Mouse (Mus musculus): ENCODE data around the gene Tlcd1. TPM values are rescaled to one million over a fixed set of nuclear protein-coding genes. Genes with fewer than 3 reads are reported as not detected.

Gene Tlcd1
- total RNA-seq, 1 experiment: 78.6 TPM

DNA sequence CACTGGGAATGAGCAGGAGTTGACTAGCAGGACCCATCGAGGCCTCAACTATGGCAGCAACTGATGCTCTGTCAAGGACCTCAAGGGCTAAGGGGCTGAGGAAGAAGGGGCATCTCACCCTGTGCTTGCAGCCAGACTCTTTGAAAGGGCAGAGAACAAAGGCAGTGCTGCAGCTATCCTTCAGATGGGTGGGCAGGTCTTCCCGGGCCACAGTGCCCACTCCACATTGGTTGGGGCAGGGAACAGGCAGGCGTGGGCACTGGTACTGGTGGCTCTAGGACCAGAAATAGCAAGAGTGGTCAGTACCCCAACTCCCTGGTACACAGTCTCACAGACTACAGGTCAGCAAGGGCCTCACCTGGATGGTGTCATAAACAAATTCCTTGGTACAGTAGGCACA lies 15.8 kb upstream of the Tlcd1 start:
- H3K4me1 ChIP-seq (ENCODE audit: control insufficient read depth in 2 of 2, insufficient read depth in 2 of 2, low read length in 2 of 2, poor library complexity in 1 of 2): peaks cover 0 to 33% of the 10 kb centered on the region in 2 experiments; a peak in 1 of 4 replicates
- H3K9ac ChIP-seq (ENCODE audit: insufficient read depth, low read depth, low read length, poor library complexity, severe bottlenecking): no peak overlapping the region
- no peak overlapping the region for H3K27ac ChIP-seq (ENCODE audit: insufficient read depth, low read depth, low read length, poor library complexity, severe bottlenecking)
- no peaks in the 10 kb centered on the region for H3K9me3 ChIP-seq (ENCODE audit: control insufficient read depth, insufficient read depth, low read depth, low read length)
- DNase-seq (ENCODE audit: low read depth, low spot score): no peak
- no peak overlapping the region for H3K4me3 ChIP-seq (ENCODE audit: insufficient read depth in 1 of 2, low read depth in 1 of 2, low read length in 2 of 2, poor library complexity in 1 of 2, severe bottlenecking in 1 of 2)
- TF ChIP-seq ZC3H11A (IDR thresholded peaks at IDR 0.05; ENCODE audit: borderline replicate concordance, low read depth, low read length) (no peak), CHD2 (IDR thresholded peaks at IDR 0.05; ENCODE audit: low read depth, low read length) (no peak)
- peaks cover 54% of the 10 kb centered on the region for H3K36me3 ChIP-seq (ENCODE audit: control insufficient read depth, insufficient read depth, low read length, poor library complexity, severe bottlenecking)
- in situ Hi-C loops (cut with MboI; ENCODE audit: low sequenced_read_pairs in 2 of 2, unreplicated experiment in 2 of 2): no loop called here

DNA sequence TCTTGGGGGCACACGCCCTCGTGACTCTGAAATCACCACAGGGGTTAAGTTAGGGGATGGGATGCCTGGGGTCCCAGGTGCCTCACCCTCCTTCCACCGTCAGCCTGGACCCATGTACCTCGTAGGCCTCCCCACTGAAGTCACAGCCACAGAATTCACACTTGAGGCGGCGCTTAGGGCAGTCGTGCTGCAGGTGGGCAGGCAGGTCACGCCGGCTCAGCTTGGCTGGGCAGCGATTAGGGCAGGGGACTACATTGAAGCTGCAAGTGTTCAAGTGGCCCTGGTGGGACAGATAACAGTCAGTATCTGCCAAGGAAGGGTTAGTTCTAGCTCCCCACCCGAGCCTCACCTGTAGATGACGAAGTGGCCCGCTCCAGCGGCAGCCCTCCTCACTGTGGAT lies 15.3 kb upstream of the Tlcd1 start:
- Histone ChIP-seq H3K4me3 (ENCODE audit: insufficient read depth in 1 of 2, low read depth in 1 of 2, low read length in 2 of 2, poor library complexity in 1 of 2, severe bottlenecking in 1 of 2) (no peak overlapping the region), H3K36me3 (ENCODE audit: control insufficient read depth, insufficient read depth, low read length, poor library complexity, severe bottlenecking) (peaks cover 54% of the 10 kb centered on the region), H3K9ac (ENCODE audit: insufficient read depth, low read depth, low read length, poor library complexity, severe bottlenecking) (no peak overlapping the region), H3K9me3 (ENCODE audit: control insufficient read depth, insufficient read depth, low read depth, low read length) (no peaks in the 10 kb centered on the region), H3K27ac (ENCODE audit: insufficient read depth, low read depth, low read length, poor library complexity, severe bottlenecking) (no peak overlapping the region), H3K4me1 (ENCODE audit: control insufficient read depth in 2 of 2, insufficient read depth in 2 of 2, low read length in 2 of 2, poor library complexity in 1 of 2) (peaks cover 0 to 35% of the 10 kb centered on the region in 2 experiments; a peak in 2 of 4 replicates)
- in situ Hi-C loops (cut with MboI; ENCODE audit: low sequenced_read_pairs in 2 of 2, unreplicated experiment in 2 of 2): no loop called here
- TF ChIP-seq CHD2 (IDR thresholded peaks at IDR 0.05; ENCODE audit: low read depth, low read length) (no peak), ZNF384 (IDR thresholded peaks at IDR 0.05; ENCODE audit: low read depth, low read length) (no peak), ZC3H11A (IDR thresholded peaks at IDR 0.05; ENCODE audit: borderline replicate concordance, low read depth, low read length) (no peak)
- no peak for DNase-seq (ENCODE audit: low read depth, low spot score)

DNA sequence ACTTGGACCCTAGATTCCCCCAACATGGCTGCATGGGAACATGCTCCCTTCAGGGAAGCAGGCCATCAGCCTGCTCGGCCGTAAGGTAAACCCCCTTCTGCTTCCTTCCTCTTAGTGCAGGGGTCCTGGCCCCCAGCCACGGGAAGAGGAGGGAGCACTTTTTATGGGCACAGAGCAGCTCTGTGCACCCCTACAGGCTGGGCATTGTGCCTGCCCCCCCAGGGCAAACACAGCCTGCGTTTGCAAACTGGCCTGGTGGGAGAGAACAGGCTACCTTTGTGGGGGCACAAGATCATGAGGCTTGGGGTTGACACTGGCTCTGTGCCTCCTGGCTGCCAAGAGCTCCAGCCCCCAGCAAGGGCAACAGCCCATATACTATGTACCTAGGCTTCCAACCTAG lies 14.5 kb upstream of the Tlcd1 start:
- DNase-seq (ENCODE audit: low read depth, low spot score): no peak
- H3K27ac ChIP-seq (ENCODE audit: insufficient read depth, low read depth, low read length, poor library complexity, severe bottlenecking): no peak overlapping the region
- no peak overlapping the region for H3K4me3 ChIP-seq (ENCODE audit: insufficient read depth in 1 of 2, low read depth in 1 of 2, low read length in 2 of 2, poor library complexity in 1 of 2, severe bottlenecking in 1 of 2)
- peaks cover 54% of the 10 kb centered on the region for H3K36me3 ChIP-seq (ENCODE audit: control insufficient read depth, insufficient read depth, low read length, poor library complexity, severe bottlenecking)
- no peaks in the 10 kb centered on the region for H3K9me3 ChIP-seq (ENCODE audit: control insufficient read depth, insufficient read depth, low read depth, low read length)
- H3K9ac ChIP-seq (ENCODE audit: insufficient read depth, low read depth, low read length, poor library complexity, severe bottlenecking): no peak overlapping the region
- H3K4me1 ChIP-seq (ENCODE audit: control insufficient read depth in 2 of 2, insufficient read depth in 2 of 2, low read length in 2 of 2, poor library complexity in 1 of 2): peaks cover 0 to 38% of the 10 kb centered on the region in 2 experiments; a peak in 3 of 4 replicates
- in situ Hi-C loops (cut with MboI; ENCODE audit: low sequenced_read_pairs in 2 of 2, unreplicated experiment in 2 of 2): no loop called here
- TF ChIP-seq ZC3H11A (IDR thresholded peaks at IDR 0.05; ENCODE audit: borderline replicate concordance, low read depth, low read length): no peak

DNA sequence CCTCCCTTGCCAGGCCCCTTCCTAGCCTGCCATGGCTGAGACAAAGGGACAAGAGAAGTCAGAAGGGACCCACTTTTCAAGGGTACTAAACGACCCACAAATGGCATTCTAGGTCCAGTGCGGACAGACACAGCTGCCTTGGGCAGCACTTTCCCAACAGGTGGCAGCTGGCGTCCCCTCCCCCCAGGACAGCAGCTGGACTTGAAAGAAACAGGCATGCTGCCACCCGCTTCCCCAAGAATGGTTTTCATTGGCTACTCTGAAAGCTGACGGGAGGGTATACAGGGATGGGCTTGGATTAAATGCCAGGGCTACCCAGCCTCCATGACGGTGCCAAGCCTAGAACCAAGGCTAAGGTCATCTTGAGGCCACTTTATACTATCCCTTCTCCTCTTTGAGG lies 14.0 kb upstream of the Tlcd1 start:
- no peak overlapping the region for H3K9ac ChIP-seq (ENCODE audit: insufficient read depth, low read depth, low read length, poor library complexity, severe bottlenecking)
- H3K4me1 ChIP-seq (ENCODE audit: control insufficient read depth in 2 of 2, insufficient read depth in 2 of 2, low read length in 2 of 2, poor library complexity in 1 of 2): peaks cover 0 to 41% of the 10 kb centered on the region in 2 experiments; a peak in 3 of 4 replicates
- TF ChIP-seq HCFC1 (IDR thresholded peaks at IDR 0.05; ENCODE audit: borderline replicate concordance, insufficient read depth, low read length) (no peak), ZC3H11A (IDR thresholded peaks at IDR 0.05; ENCODE audit: borderline replicate concordance, low read depth, low read length) (no peak), CHD2 (IDR thresholded peaks at IDR 0.05; ENCODE audit: low read depth, low read length) (no peak), ZNF384 (IDR thresholded peaks at IDR 0.05; ENCODE audit: low read depth, low read length) (no peak), MAFK (IDR thresholded peaks at IDR 0.05; ENCODE audit: insufficient read depth, low read depth, low read length) (no peak)
- H3K27ac ChIP-seq (ENCODE audit: insufficient read depth, low read depth, low read length, poor library complexity, severe bottlenecking): no peak overlapping the region
- H3K36me3 ChIP-seq (ENCODE audit: control insufficient read depth, insufficient read depth, low read length, poor library complexity, severe bottlenecking): peaks cover 52% of the 10 kb centered on the region
- H3K9me3 ChIP-seq (ENCODE audit: control insufficient read depth, insufficient read depth, low read depth, low read length): no peaks in the 10 kb centered on the region
- in situ Hi-C loops (cut with MboI; ENCODE audit: low sequenced_read_pairs in 2 of 2, unreplicated experiment in 2 of 2): no loop called here
- H3K4me3 ChIP-seq (ENCODE audit: insufficient read depth in 1 of 2, low read depth in 1 of 2, low read length in 2 of 2, poor library complexity in 1 of 2, severe bottlenecking in 1 of 2): no peak overlapping the region
- no peak for DNase-seq (ENCODE audit: low read depth, low spot score)

DNA sequence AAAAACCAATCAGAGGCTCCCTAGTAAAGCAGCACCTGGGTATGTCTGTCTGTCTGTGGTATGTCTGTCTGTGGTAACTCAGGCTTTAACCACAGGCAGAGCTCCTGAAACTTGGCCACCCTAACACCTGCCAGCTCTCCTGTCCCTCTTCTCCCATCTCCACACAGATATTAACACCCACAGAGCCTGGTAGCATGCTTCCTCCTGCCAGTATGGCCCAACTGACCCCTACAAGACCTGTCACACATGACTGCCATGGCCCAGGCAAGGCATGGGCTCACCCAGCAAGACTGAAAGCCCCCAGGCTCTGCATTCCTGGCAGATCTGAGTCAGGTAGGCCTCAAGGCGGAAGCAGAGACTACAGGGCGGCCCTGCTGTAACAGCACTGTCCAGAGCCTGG lies 13.5 kb upstream of the Tlcd1 start:
- TF ChIP-seq ZNF384 (IDR thresholded peaks at IDR 0.05; ENCODE audit: low read depth, low read length) (no peak), CHD2 (IDR thresholded peaks at IDR 0.05; ENCODE audit: low read depth, low read length) (no peak), ZC3H11A (IDR thresholded peaks at IDR 0.05; ENCODE audit: borderline replicate concordance, low read depth, low read length) (no peak), MAFK (IDR thresholded peaks at IDR 0.05; ENCODE audit: insufficient read depth, low read depth, low read length) (no peak), HCFC1 (IDR thresholded peaks at IDR 0.05; ENCODE audit: borderline replicate concordance, insufficient read depth, low read length) (no peak)
- no peak for DNase-seq (ENCODE audit: low read depth, low spot score)
- H3K36me3 ChIP-seq (ENCODE audit: control insufficient read depth, insufficient read depth, low read length, poor library complexity, severe bottlenecking): peaks cover 47% of the 10 kb centered on the region
- in situ Hi-C loops (cut with MboI; ENCODE audit: low sequenced_read_pairs in 2 of 2, unreplicated experiment in 2 of 2): no loop called here
- peak overlapping the region in 1 of 2 experiments; percentile 83; a peak in 1 of 4 replicates for H3K4me3 ChIP-seq (ENCODE audit: insufficient read depth in 1 of 2, low read depth in 1 of 2, low read length in 2 of 2, poor library complexity in 1 of 2, severe bottlenecking in 1 of 2)
- H3K4me1 ChIP-seq (ENCODE audit: control insufficient read depth in 2 of 2, insufficient read depth in 2 of 2, low read length in 2 of 2, poor library complexity in 1 of 2): peaks cover 0 to 41% of the 10 kb centered on the region in 2 experiments; a peak in 3 of 4 replicates
- H3K9me3 ChIP-seq (ENCODE audit: control insufficient read depth, insufficient read depth, low read depth, low read length): no peaks in the 10 kb centered on the region
- H3K27ac ChIP-seq (ENCODE audit: insufficient read depth, low read depth, low read length, poor library complexity, severe bottlenecking): no peak overlapping the region; the same call in 1 of the 2 replicates
- H3K9ac ChIP-seq (ENCODE audit: insufficient read depth, low read depth, low read length, poor library complexity, severe bottlenecking): no peak overlapping the region

Data from ES-E14 (cell line).